Mouse (Mus musculus) myocyte (in vitro differentiated cells): ENCODE measurements around the gene Kmt5c.

Experiments used
- E2F4 ChIP-seq: IDR thresholded peaks from one replicate; pipeline ENCODE4 v1.6.1; 2011; ENCODE audit warnings: mild to moderate bottlenecking, control low read depth, moderate library complexity; ENCODE audit not compliant: insufficient read depth
- MAX ChIP-seq: IDR thresholded peaks from one replicate; pipeline ENCODE4 v1.6.1; 2011; ENCODE audit warnings: low read depth, mild to moderate bottlenecking, control low read depth
- MYOD1 ChIP-seq, 3 experiments: IDR thresholded peaks; one replicate each; pipeline ENCODE4 v1.6.1; 2011; ENCODE audit warnings: control low read depth in 2 of 3, low read depth in 2 of 3, mild to moderate bottlenecking in 2 of 3, moderate library complexity in 1 of 3; ENCODE audit not compliant: insufficient read length in 2 of 3, control insufficient read depth in 1 of 3
- MYOG ChIP-seq, 3 experiments: IDR thresholded peaks; one replicate each; pipeline ENCODE4 v1.6.1; 2011; ENCODE audit warnings: control low read depth in 2 of 3, low read depth in 2 of 3, mild to moderate bottlenecking in 2 of 3; ENCODE audit not compliant: insufficient read length in 2 of 3, control insufficient read depth in 1 of 3, insufficient read depth in 1 of 3
- POLR2A ChIP-seq: IDR thresholded peaks from one replicate; pipeline ENCODE4 v1.6.1; 2011; ENCODE audit warnings: low read depth, mild to moderate bottlenecking, control low read depth, moderate library complexity; ENCODE audit not compliant: insufficient read length
- POLR2AphosphoS2 ChIP-seq: IDR thresholded peaks from one replicate; pipeline ENCODE4 v1.6.1; 2011; ENCODE audit warnings: low read depth, control low read depth; ENCODE audit not compliant: insufficient read length
- SRF ChIP-seq: IDR thresholded peaks from one replicate; pipeline ENCODE4 v1.6.1; 2011; ENCODE audit warnings: low read depth; ENCODE audit not compliant: control insufficient read depth, insufficient read length
- TCF3 ChIP-seq: IDR thresholded peaks from one replicate; pipeline ENCODE4 v1.6.1; 2011; ENCODE audit warnings: low read depth, control low read depth; ENCODE audit not compliant: insufficient read length
- USF1 ChIP-seq: IDR thresholded peaks from one replicate; pipeline ENCODE4 v1.6.1; 2011; ENCODE audit warnings: low read depth, mild to moderate bottlenecking, control low read depth, moderate library complexity

GRCm38 (mm10) chr7:4792278-4793212 is 52.6 kb downstream of the Kmt5c start, which contains the start of gene Rpl28:
- TF ChIP-seq MYOG (IDR thresholded peaks at IDR 0.05; ENCODE audit: control insufficient read depth in 1 of 3, insufficient read depth in 1 of 3, insufficient read length in 2 of 3, low read depth in 2 of 3) (no peak), POLR2A (peak; percentile 99), POLR2AphosphoS2 (peak; percentile 99), USF1 (no peak), MAX (no peak), TCF3 (no peak), SRF (peak; percentile 18), MYOD1 (IDR thresholded peaks at IDR 0.05; ENCODE audit: control insufficient read depth in 1 of 3, insufficient read length in 2 of 3, low read depth in 2 of 3) (no peak), E2F4 (no peak)
